Mouse (Mus musculus) cerebellum, adult 2 months (tissue): ENCODE data around the gene Nle1. TPM values are rescaled to one million over a fixed set of nuclear protein-coding genes. Genes with fewer than 3 reads are reported as not detected.

Source experiments
- DNase-seq, 2 experiments: peaks; one replicate each; pipeline ENCODE4 v3.0.0; 2021
- H3K27ac ChIP-seq: fragments of 200-500 bp; 2 replicates; pipeline ENCODE4 v1.5.1; 2012; ENCODE audit warnings: low read length, control low read depth, inconsistent platforms; ENCODE audit not compliant: insufficient read depth
- H3K27me3 ChIP-seq: fragments of 200-500 bp; 2 replicates; pipeline ENCODE4 v1.6.1; 2012; ENCODE audit warnings: inconsistent platforms, mild to moderate bottlenecking, low read length, moderate library complexity; ENCODE audit not compliant: control insufficient read depth, insufficient read depth
- H3K4me1 ChIP-seq: fragments of 200-500 bp; 2 replicates; pipeline ENCODE4 v1.6.1; 2011; ENCODE audit warnings: low read length; ENCODE audit not compliant: control insufficient read depth, insufficient read depth
- H3K4me3 ChIP-seq: fragments of 200-500 bp; replicated peaks from 2 replicates; pipeline ENCODE3; 2011; ENCODE audit warnings: mild to moderate bottlenecking, low read depth, low read length, control low read depth; ENCODE audit not compliant: insufficient read depth
- CTCF ChIP-seq: fragments of 200-500 bp; IDR thresholded peaks from 2 replicates; pipeline ENCODE4 v1.5.1; 2011; ENCODE audit warnings: low read depth, mild to moderate bottlenecking, control low read depth, low read length, moderate library complexity, borderline replicate concordance; ENCODE audit not compliant: insufficient read depth
- POLR2A ChIP-seq: fragments of 200-500 bp; IDR thresholded peaks from 2 replicates; pipeline ENCODE4 v1.6.1; 2011; ENCODE audit warnings: low read length, control low read depth, borderline replicate concordance; ENCODE audit not compliant: insufficient read depth
- WGBS: fragments of 180-500 bp; shearing (Covaris S2); methylation state at CpG from one replicate; pipeline ENCODE4 v1.1.7; 2018; 5-methylcytosine and 5-hydroxymethylcytosine counted together
- polyA plus RNA-seq: library from polyadenylated mRNA; depleted of rRNA; stranded (reverse); fragments of >200 nt; gene quantifications from 2 replicates; pipeline ENCODE4 v1.2.3, GENCODE M21; 2012; rRNA removed

The Nle1 gene
- 39.5 and 43.0 TPM in 2 replicates for polyA plus RNA-seq

DNA sequence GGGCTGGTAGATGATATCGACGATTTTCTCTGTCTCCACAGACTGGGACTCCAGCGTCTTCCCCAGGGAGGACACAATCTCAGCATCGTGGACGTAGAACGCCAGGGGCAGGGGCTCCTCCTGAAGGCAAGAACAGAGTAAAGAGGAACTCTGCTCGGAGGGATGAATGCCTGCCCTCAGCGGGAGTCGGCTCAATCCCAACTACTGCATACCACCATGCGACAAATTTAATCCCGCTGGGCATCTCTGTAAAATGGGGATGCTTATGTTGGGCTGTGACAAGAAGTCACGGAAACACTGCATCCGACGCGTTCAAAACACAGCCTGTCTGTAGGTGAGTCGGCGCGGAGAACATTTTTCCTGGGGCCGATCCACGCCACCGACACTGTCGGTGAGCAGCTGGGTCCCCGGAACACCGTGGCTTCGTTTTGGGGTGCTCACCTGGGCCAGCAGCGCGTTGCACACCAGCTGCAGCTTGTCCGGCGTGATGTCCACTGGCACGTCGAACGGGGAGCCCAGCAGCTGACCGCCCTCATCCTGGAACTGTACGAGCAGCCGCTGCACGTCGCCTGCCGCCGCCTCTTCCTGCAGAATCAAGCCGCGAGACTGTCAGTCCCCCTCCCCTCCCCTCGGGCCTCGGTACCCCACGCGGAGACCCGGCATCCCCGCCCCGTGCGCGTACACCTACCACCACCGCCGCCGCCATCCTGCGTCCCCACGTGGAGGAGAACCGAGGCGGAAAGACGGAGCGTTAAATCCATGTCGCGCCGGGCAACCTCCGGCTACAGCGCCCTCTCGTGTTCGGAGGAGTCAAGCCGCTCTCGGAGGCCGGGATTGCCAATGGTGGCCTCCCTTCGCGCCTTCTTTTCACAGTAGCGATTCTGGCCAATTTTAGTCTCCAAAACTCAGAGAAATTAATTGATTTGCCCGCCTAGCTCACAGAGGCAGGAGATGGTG is at the start of gene Nle1:
Gene Nle1 (minus strand): TSS at position 761 of the 957 bp plus-strand sequence.
- H3K4me3 ChIP-seq = peak within 1 kb of the TSS; percentile 57
- TF ChIP-seq CTCF (peak; percentile 82), POLR2A (peak; percentile 65)
- DNase-seq = peak; percentile 89 to 95
- WGBS = under 1% methylated on average over 72 of the region's 73 CpGs
- no peaks in the 10 kb centered on the region for H3K27me3 ChIP-seq
- peaks cover 4% of the 10 kb centered on the region; the same call in 1 of the 2 replicates for H3K4me1 ChIP-seq
- no peak within 1 kb of the TSS for H3K27ac ChIP-seq

DNA sequence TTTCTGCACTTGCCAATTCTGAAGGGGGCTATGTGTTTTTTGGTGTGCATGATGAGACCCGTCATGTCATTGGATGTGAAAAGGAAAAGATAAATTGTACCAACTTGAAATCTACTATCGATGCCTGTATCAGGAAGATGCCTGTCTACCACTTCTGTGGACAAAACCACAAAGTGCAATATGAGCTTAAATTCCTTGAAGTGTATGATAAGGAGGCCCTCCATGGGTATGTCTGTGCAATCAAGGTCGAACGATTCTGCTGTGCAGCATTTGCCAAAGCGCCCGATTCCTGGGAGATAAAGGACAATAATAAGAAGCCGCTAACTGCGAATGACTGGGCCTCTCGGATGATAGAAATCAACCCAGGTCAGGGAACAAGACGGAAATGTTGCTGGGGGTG is 48.7 kb upstream of the Nle1 start:
- Histone ChIP-seq H3K27ac (no peak overlapping the region), H3K27me3 (no peaks in the 10 kb centered on the region; the same call in 1 of the 2 replicates), H3K4me1 (no peaks in the 10 kb centered on the region), H3K4me3 (no peak overlapping the region)
- DNase-seq = no peak
- TF ChIP-seq CTCF = no peak
- WGBS = 73% methylated on average over 10 of the region's 10 CpGs

DNA sequence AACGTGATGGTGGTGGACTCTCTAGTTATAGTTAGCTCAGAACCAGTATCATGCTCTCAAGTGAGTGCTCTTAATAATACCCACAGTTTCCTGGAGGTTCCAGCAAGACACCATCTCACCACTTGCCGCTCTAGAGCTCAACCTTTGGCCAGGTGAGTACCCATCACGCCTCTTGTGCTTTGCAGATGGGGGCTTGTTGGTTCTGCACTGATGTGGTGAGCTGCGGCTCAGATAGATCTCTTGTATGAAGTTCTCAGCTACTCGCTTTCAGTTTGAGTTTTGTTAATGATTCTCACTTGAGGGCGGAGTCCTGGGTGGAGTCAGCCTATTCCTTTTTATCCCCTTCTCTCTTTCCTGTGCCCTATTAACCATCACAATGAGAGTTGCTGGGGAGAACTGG is 46.4 kb upstream of the Nle1 start:
- Histone ChIP-seq H3K27me3 (no peaks in the 10 kb centered on the region; the same call in 1 of the 2 replicates), H3K27ac (no peak overlapping the region), H3K4me1 (no peaks in the 10 kb centered on the region), H3K4me3 (no peak overlapping the region)
- no peak for DNase-seq
- TF ChIP-seq CTCF = no peak
- TF ChIP-seq POLR2A = no peak
- 86% methylated on average over 6 of the region's 6 CpGs for WGBS

DNA sequence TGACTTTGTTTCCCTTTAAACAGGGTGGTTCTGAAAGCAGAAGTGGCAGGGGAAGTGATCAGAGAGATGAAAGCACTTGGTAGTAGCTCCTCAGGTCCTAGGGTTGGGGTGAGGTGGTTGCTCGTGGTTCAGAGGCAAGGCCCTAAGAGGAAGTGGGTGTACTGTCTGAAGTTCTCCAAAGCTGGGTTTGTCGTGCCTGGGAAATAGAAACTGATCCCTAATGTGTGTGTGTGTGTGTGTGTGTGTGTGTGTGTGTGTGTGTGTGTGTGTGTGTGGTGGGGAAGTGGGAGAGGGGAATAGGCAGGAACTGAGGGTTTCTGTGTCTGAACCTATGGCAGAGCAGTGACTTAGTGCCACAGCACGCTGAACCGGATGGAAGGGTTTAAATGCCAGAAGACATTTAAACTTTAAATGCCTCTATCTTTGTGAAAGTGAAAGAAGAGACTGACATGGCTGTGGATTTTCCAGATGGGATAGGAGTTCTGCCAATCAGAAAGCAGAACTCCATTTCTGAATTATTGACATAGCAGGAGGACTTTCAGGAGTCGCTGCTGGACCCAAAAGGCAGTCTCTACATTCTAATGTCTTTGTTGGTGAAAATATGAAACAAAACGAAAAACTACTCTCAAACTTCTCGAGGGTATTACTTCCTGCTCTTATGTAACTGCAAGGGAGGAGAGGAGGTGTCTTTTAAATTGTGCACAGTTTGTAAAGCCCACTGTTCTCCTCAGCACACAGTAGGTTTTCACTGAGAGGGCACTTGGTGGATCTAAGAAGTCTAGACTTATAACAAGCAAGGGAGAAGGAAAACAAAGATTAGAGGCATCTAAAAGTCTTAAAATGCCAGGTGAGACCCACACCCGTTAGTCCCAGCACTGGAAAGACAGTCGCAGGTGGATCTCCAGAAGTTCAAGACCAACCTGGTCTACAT is 44.7 kb upstream of the Nle1 start:
- WGBS = 71% methylated on average over 9 of the region's 9 CpGs
- DNase-seq = no peak
- Histone ChIP-seq H3K4me3 (no peak overlapping the region), H3K4me1 (no peaks in the 10 kb centered on the region), H3K27me3 (no peaks in the 10 kb centered on the region; the same call in 1 of the 2 replicates), H3K27ac (no peak overlapping the region)
- TF ChIP-seq POLR2A = no peak
- TF ChIP-seq CTCF = no peak

DNA sequence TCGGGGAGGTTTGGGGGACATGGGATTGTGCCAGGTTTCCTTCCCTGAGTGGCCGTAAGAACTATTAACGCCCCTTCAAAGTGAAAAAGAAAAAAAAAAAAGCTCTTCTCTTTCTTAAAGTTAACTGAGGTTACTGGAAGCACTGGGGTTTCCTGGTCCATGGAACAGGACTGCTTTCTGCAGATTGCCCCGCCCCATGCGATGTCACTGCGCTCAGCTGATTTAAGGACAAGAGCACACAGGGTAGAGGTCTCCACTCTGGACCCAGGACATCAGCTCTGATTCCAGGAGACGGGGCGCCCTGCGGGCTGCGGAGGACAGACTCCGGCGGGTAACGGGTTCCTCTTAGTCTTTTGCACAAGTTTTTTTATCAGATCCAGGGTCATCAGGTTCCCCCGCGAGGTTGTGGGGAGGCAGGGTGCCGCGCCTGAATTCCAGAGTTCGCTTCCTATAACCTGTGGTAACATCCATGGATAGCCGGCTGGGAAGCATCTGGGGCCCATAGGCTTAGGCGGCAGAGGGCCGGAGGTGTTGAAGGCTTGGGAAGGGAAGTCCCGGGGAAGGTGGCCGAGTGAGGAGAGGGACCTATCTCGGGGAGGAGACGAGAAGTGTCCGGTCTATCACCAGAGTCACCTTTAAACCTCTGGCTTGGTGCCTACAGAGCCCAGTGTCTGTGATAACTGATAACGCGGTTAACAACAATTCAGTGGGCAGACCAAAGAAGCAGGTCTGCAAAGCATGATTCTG is 43.8 kb upstream of the Nle1 start:
- Histone ChIP-seq H3K27ac (no peak overlapping the region), H3K4me3 (no peak overlapping the region), H3K27me3 (no peaks in the 10 kb centered on the region; the same call in 1 of the 2 replicates), H3K4me1 (no peaks in the 10 kb centered on the region)
- WGBS = 11% methylated on average over 28 of the region's 28 CpGs
- no peak for DNase-seq
- no peak for TF ChIP-seq CTCF
- TF ChIP-seq POLR2A = no peak

DNA sequence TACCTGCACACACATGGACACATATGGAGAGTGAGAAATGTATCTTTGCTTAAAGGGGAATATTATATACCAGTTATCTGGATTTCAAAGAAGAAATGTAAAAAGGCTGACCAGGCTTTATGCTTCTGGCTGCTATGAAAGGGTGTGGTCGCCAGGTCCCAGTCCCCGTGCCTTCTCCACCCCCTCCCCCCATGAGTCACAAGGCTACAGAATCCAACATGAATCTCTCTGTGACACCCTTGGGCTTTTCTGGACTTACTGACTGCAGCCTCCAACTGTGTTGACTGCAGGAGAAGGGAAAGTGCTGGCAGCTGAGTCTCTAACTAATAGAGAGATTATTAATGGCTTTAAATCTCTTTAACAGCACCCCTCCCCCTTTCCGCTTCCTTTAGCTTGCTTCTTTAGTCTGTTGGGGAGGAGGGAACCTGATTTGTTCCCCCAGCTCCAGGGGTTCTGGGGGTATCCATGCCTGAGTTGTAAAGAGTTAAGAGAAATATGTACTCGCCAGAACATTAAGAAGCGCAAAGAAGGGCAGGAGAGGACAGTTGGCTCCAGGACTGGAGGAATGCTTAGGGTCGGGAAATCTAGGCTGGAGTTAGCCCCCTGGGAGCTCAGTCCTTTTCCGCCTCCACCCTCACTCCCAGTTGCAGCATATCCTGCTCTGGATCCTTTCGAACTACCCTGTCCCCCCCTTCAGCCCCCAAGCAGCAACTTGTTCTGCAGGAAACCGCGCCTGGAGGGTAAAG is 42.7 kb upstream of the Nle1 start, which contains the start of gene Slfn5:
Gene Slfn5 (plus strand): TSS at position 614 of the 746 bp plus-strand sequence.
- TF ChIP-seq CTCF (no peak), POLR2A (no peak)
- Histone ChIP-seq H3K27me3 (no peaks in the 10 kb centered on the region; the same call in 1 of the 2 replicates), H3K4me3 (no peak within 1 kb of the TSS), H3K4me1 (no peaks in the 10 kb centered on the region), H3K27ac (0 out of 2 replicates have a peak within 1 kb of the TSS, but pooled peaks have one; percentile 13)
- DNase-seq = no peak
- 11% methylated on average over 10 of the region's 10 CpGs for WGBS

DNA sequence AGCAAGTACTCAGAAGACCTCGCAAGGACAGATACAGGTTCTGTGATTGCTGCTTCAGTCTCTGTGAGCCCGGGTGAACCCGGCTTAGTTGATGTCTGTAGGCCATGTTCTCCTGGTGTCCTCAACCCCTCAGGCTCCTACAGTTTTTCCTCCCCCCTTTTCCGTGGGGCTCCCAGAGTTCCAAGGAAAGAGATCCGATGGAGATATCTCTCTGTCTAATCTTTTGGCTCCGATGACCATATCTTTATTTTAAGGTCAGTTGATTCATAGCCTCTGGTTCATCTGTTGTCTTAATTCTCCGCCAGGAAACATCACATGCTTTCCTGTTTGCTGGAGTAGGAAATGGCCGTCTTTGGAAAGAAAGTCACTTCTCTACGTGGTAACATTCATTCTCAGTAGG is 40.8 kb upstream of the Nle1 start:
- Histone ChIP-seq H3K27me3 (no peaks in the 10 kb centered on the region; the same call in 1 of the 2 replicates), H3K4me3 (no peak overlapping the region), H3K27ac (no peak overlapping the region), H3K4me1 (no peaks in the 10 kb centered on the region)
- no peak for TF ChIP-seq POLR2A
- no peak for TF ChIP-seq CTCF
- DNase-seq = no peak
- WGBS = 69% methylated on average over 9 of the region's 9 CpGs
